Mouse (Mus musculus): ENCODE data around the gene Liph. TPM values are rescaled to one million over a fixed set of nuclear protein-coding genes. Genes with fewer than 3 reads are reported as not detected.

The Liph gene
- total and polyA plus RNA-seq, 2 experiments from 2014 or later: 0.47 to 0.74 TPM

DNA sequence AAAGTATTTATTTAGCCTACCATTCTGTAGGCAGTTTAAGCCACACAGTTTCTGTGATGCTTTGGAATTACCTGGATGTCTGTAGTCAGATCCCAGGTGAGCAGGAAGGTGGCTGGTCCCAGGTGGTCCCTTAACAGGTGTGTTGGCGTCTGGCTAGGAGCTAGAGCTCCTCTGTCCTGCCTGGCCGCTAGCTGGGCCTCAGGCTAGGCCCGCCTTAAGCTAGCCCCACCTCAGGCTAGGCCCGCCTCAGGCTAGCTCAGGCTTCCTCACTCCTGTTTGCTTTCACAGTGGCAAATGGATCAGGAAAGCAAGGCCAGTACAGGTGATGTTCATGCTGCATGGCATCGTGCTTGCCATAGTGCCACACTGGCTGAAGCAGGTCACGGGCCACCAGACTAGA, 88.6 kb downstream of the Liph start:
- Histone ChIP-seq H3K36me3 (ENCODE audit: insufficient read depth, low read length) (peaks cover 20% of the 10 kb centered on the region), H3K27me3 (ENCODE audit: insufficient read depth, low read length) (no peaks in the 10 kb centered on the region), H3K4me1 (ENCODE audit: insufficient read depth, low read length) (no peaks in the 10 kb centered on the region), H3K4me2 (ENCODE audit: low read depth, low read length) (no peak overlapping the region), H3K9me3 (ENCODE audit: low read length) (no peaks in the 10 kb centered on the region), H3K9ac (replicated peaks; ENCODE audit: low read length) (no peak overlapping the region), H3K4me3 (ENCODE audit: low read length) (no peak overlapping the region), H3K27ac (no peak overlapping the region)
- DNase-seq (ENCODE audit: low spot score) (no peak), ATAC-seq (no peak)
- 88% methylated on average over 6 of the region's 6 CpGs for WGBS
- no peak for TF ChIP-seq CTCF (IDR thresholded peaks at IDR 0.05; ENCODE audit: low read depth)

DNA sequence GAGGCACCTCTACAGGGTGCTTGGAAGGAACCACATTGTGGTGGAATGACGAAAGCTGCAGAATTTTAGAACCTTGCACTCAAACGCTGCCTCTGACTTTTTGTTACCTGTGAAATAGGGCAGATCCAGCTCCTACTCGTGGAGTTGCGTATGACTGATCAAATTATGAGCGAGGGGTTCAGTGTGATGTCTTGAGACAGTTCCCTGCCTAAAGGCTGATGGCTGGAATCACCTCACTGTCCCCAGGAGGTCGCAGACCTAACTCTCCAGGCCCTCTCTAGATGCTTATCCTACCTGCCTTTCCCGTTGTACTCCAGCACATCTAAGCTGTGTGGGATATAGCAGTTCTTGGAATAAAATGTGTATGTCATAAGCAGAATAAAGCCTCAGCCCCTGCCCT, 89.5 kb downstream of the Liph start:
- no peaks in the 10 kb centered on the region for H3K27me3 ChIP-seq (ENCODE audit: insufficient read depth, low read length)
- 90% methylated on average over 7 of the region's 7 CpGs for WGBS
- H3K9ac ChIP-seq (replicated peaks; ENCODE audit: low read length): no peak overlapping the region
- no peak for TF ChIP-seq CTCF (IDR thresholded peaks at IDR 0.05; ENCODE audit: low read depth)
- H3K4me1 ChIP-seq (ENCODE audit: insufficient read depth, low read length): no peaks in the 10 kb centered on the region
- no peaks in the 10 kb centered on the region for H3K9me3 ChIP-seq (ENCODE audit: low read length)
- peaks cover 19% of the 10 kb centered on the region for H3K36me3 ChIP-seq (ENCODE audit: insufficient read depth, low read length)
- no peak for DNase-seq (ENCODE audit: low spot score)
- no peak overlapping the region for H3K4me3 ChIP-seq (ENCODE audit: low read length)
- H3K4me2 ChIP-seq (ENCODE audit: low read depth, low read length): no peak overlapping the region
- no peak for ATAC-seq
- H3K27ac ChIP-seq: no peak overlapping the region

DNA sequence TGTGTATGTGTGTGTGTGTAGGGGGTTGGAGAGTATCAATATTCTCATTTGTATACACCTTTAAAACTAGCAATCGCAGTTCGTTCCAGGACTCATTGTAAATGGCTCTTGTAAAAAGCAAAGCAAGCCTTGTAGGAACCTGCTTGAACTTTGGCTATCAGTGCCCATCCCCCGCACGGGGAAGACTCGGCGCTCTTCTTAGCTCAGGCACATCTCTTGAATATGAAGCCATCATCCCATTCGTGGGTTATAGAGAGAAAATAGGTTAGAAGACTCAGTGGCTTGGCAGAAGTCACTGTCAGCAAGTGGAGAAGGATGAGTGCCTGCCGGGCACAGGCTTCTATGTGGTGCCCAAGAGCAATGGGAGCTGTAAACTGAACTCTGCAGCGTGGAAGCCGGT, 90.8 kb downstream of the Liph start:
- ATAC-seq (no peak), DNase-seq (ENCODE audit: low spot score) (no peak)
- Histone ChIP-seq H3K27ac (no peak overlapping the region), H3K27me3 (ENCODE audit: insufficient read depth, low read length) (no peaks in the 10 kb centered on the region), H3K4me1 (ENCODE audit: insufficient read depth, low read length) (no peaks in the 10 kb centered on the region), H3K36me3 (ENCODE audit: insufficient read depth, low read length) (peaks cover 19% of the 10 kb centered on the region), H3K4me2 (ENCODE audit: low read depth, low read length) (no peak overlapping the region), H3K9me3 (ENCODE audit: low read length) (no peaks in the 10 kb centered on the region), H3K4me3 (ENCODE audit: low read length) (no peak overlapping the region), H3K9ac (replicated peaks; ENCODE audit: low read length) (no peak overlapping the region)
- no peak for TF ChIP-seq CTCF (IDR thresholded peaks at IDR 0.05; ENCODE audit: low read depth)
- WGBS: 87% methylated on average over 10 of the region's 10 CpGs

Other genes starting within 250 kb of the Liph start
- gene Ehhadh, start 207.9 kb downstream of the Liph start, total RNA-seq (2014; rRNA removed): 2.6 and 4.0 TPM in 2 replicates
- 2.2 and 2.3 TPM in 2 replicates for gene Ehhadh, start 207.9 kb downstream of the Liph start, polyA plus RNA-seq (2015; fragmentation: Nextera tagmentation; extraction: Ambion mirVana)
- 12.8 and 12.9 TPM in 2 replicates for gene Map3k13, start 201.3 kb downstream of the Liph start, total RNA-seq (2014; rRNA removed)
- 3.9 and 4.5 TPM in 2 replicates for gene Map3k13, start 201.3 kb downstream of the Liph start, polyA plus RNA-seq (2015; fragmentation: Nextera tagmentation; extraction: Ambion mirVana)
- gene Tmem41a, start 48.1 kb downstream of the Liph start, total RNA-seq (2014; rRNA removed): 28.8 and 38.3 TPM in 2 replicates
- 54.9 and 55.5 TPM in 2 replicates for gene Tmem41a, start 48.1 kb downstream of the Liph start, polyA plus RNA-seq (2015; fragmentation: Nextera tagmentation; extraction: Ambion mirVana)
- 23.4 and 24.1 TPM in 2 replicates for gene Senp2, start 13.8 kb upstream of the Liph start, total RNA-seq (2014; rRNA removed)
- 43.0 and 46.2 TPM in 2 replicates for gene Senp2, start 13.8 kb upstream of the Liph start, polyA plus RNA-seq (2015; fragmentation: Nextera tagmentation; extraction: Ambion mirVana)
- 15.8 and 19.1 TPM in 2 replicates for gene Igf2bp2, start 167.6 kb upstream of the Liph start, total RNA-seq (2014; rRNA removed)
- gene Igf2bp2, start 167.6 kb upstream of the Liph start, polyA plus RNA-seq (2015; fragmentation: Nextera tagmentation; extraction: Ambion mirVana): 7.7 and 8.2 TPM in 2 replicates

Measured in hindbrain, postnatal 0 days (tissue).